Mouse (Mus musculus): ENCODE data around the gene Cth. TPM values are rescaled to one million over a fixed set of nuclear protein-coding genes. Genes with fewer than 3 reads are reported as not detected.
A peak's percentile ranks its signal among the peaks of the same experiment; 100 is the strongest.

The Cth gene
- polyA plus RNA-seq (2015; fragmentation: Nextera tagmentation; extraction: Ambion mirVana) = 15.1 and 18.4 TPM in 2 replicates

- 1% methylated on average over 30 of the region's 30 CpGs for WGBS
- Histone ChIP-seq H3K9ac (peak within 1 kb of the TSS; percentile 72), H3K27ac (no peak within 1 kb of the TSS), H3K9me3 (no peaks in the 10 kb centered on the region), H3K4me3 (peak within 1 kb of the TSS; percentile 62), H3K27me3 (no peaks in the 10 kb centered on the region), H3K4me1 (peaks cover 4% of the 10 kb centered on the region), H3K4me2 (peak within 1 kb of the TSS; percentile 95), H3K36me3 (no peaks in the 10 kb centered on the region)
- ATAC-seq (ENCODE audit: insufficient number of reproducible peaks, insufficient read depth, low FRiP score, low TSS enrichment, low read depth) = peak; percentile 99
Measured at GRCm38 (mm10) chr3:157924692-157925328, at the start of gene Cth. Gene Cth, minus strand, starts transcription at chr3:157925077.

- no peaks in the 10 kb centered on the region for H3K4me1 ChIP-seq
- H3K27me3 ChIP-seq = no peaks in the 10 kb centered on the region
- no peak overlapping the region for H3K9ac ChIP-seq
- no peak overlapping the region for H3K27ac ChIP-seq
- ATAC-seq (ENCODE audit: insufficient number of reproducible peaks, insufficient read depth, low FRiP score, low TSS enrichment, low read depth) = no peak
- peaks cover 14% of the 10 kb centered on the region; the same call in 1 of the 2 replicates for H3K36me3 ChIP-seq
- 98% methylated on average over 2 of the region's 2 CpGs for WGBS
- H3K4me2 ChIP-seq = no peak overlapping the region
- H3K9me3 ChIP-seq = no peaks in the 10 kb centered on the region
- H3K4me3 ChIP-seq = no peak overlapping the region
Measured at GRCm38 (mm10) chr3:157973236-157973635, 48.4 kb upstream of the Cth start.

- no peak overlapping the region for H3K27ac ChIP-seq
- no peaks in the 10 kb centered on the region for H3K9me3 ChIP-seq
- H3K36me3 ChIP-seq = peaks cover 11% of the 10 kb centered on the region; the same call in 1 of the 2 replicates
- no peaks in the 10 kb centered on the region for H3K4me1 ChIP-seq
- no peak for ATAC-seq (ENCODE audit: insufficient number of reproducible peaks, insufficient read depth, low FRiP score, low TSS enrichment, low read depth)
- no peak overlapping the region for H3K4me2 ChIP-seq
- H3K9ac ChIP-seq = no peak overlapping the region
- 94% methylated on average over 2 of the region's 2 CpGs for WGBS
- no peak overlapping the region for H3K4me3 ChIP-seq
- H3K27me3 ChIP-seq = no peaks in the 10 kb centered on the region
Measured at GRCm38 (mm10) chr3:157971151-157971550, 46.3 kb upstream of the Cth start.

- ATAC-seq (ENCODE audit: insufficient number of reproducible peaks, insufficient read depth, low FRiP score, low TSS enrichment, low read depth) = no peak
- no peaks in the 10 kb centered on the region for H3K9me3 ChIP-seq
- no peak overlapping the region for H3K4me2 ChIP-seq
- H3K9ac ChIP-seq = no peak overlapping the region
- H3K27me3 ChIP-seq = no peaks in the 10 kb centered on the region
- no peak overlapping the region for H3K27ac ChIP-seq
- peaks cover 2% of the 10 kb centered on the region for H3K36me3 ChIP-seq
- H3K4me3 ChIP-seq = no peak overlapping the region
- H3K4me1 ChIP-seq = peaks cover 6% of the 10 kb centered on the region
Measured at GRCm38 (mm10) chr3:157957320-157957719, 32.4 kb upstream of the Cth start.

GRCm38 (mm10) chr3:157956201-157956600, 31.3 kb upstream of the Cth start:
- Histone ChIP-seq H3K36me3 (0 out of 2 replicates have a peak, but pooled peaks cover 6% of the 10 kb centered on the region), H3K4me3 (no peak overlapping the region), H3K9ac (no peak overlapping the region), H3K27ac (no peak overlapping the region), H3K4me1 (peaks cover 6% of the 10 kb centered on the region), H3K9me3 (no peaks in the 10 kb centered on the region), H3K27me3 (no peaks in the 10 kb centered on the region), H3K4me2 (no peak overlapping the region)
- WGBS = 89% methylated on average over 3 of the region's 3 CpGs
- ATAC-seq (ENCODE audit: insufficient number of reproducible peaks, insufficient read depth, low FRiP score, low TSS enrichment, low read depth) = no peak

- Histone ChIP-seq H3K27ac (no peak overlapping the region), H3K9me3 (no peaks in the 10 kb centered on the region), H3K9ac (no peak overlapping the region), H3K4me1 (peaks cover 6% of the 10 kb centered on the region), H3K36me3 (0 out of 2 replicates have a peak, but pooled peaks cover 6% of the 10 kb centered on the region), H3K27me3 (no peaks in the 10 kb centered on the region), H3K4me3 (no peak overlapping the region), H3K4me2 (no peak overlapping the region)
- 59% methylated on average over 2 of the region's 2 CpGs for WGBS
- no peak for ATAC-seq (ENCODE audit: insufficient number of reproducible peaks, insufficient read depth, low FRiP score, low TSS enrichment, low read depth)
Measured at GRCm38 (mm10) chr3:157955466-157955865, 30.6 kb upstream of the Cth start.

GRCm38 (mm10) chr3:157952716-157953115, 27.8 kb upstream of the Cth start:
- Histone ChIP-seq H3K9me3 (no peaks in the 10 kb centered on the region), H3K36me3 (0 out of 2 replicates have a peak, but pooled peaks cover 6% of the 10 kb centered on the region), H3K4me2 (no peak overlapping the region), H3K27ac (no peak overlapping the region), H3K4me1 (peaks cover 16% of the 10 kb centered on the region), H3K9ac (no peak overlapping the region), H3K4me3 (no peak overlapping the region), H3K27me3 (no peaks in the 10 kb centered on the region)
- ATAC-seq (ENCODE audit: insufficient number of reproducible peaks, insufficient read depth, low FRiP score, low TSS enrichment, low read depth) = no peak
- WGBS = 95% methylated on average over 2 of the region's 2 CpGs

GRCm38 (mm10) chr3:157947383-157948280, 22.8 kb upstream of the Cth start:
- Histone ChIP-seq H3K27ac (peak overlapping the region; percentile 99), H3K4me3 (peak overlapping the region; percentile 98), H3K9me3 (no peaks in the 10 kb centered on the region), H3K4me1 (peaks cover 13% of the 10 kb centered on the region), H3K27me3 (no peaks in the 10 kb centered on the region), H3K36me3 (0 out of 2 replicates have a peak, but pooled peaks cover 6% of the 10 kb centered on the region), H3K4me2 (peak overlapping the region; percentile 91), H3K9ac (peak overlapping the region; percentile 96)
- WGBS = under 1% methylated on average over 93 of the region's 93 CpGs
- peak; percentile 46; the same call in 1 of the 2 replicates for ATAC-seq (ENCODE audit: insufficient number of reproducible peaks, insufficient read depth, low FRiP score, low TSS enrichment, low read depth)

- Histone ChIP-seq H3K9ac (peak within 1 kb of the TSS; percentile 96), H3K27ac (peak within 1 kb of the TSS; percentile 99), H3K4me3 (peak within 1 kb of the TSS; percentile 98), H3K27me3 (no peaks in the 10 kb centered on the region), H3K36me3 (0 out of 2 replicates have a peak, but pooled peaks cover 4% of the 10 kb centered on the region), H3K4me1 (peaks cover 13% of the 10 kb centered on the region), H3K4me2 (peak within 1 kb of the TSS; percentile 91), H3K9me3 (no peaks in the 10 kb centered on the region)
- peak; percentile 97 for ATAC-seq (ENCODE audit: insufficient number of reproducible peaks, insufficient read depth, low FRiP score, low TSS enrichment, low read depth)
- WGBS = under 1% methylated on average over 45 of the region's 45 CpGs
Measured at GRCm38 (mm10) chr3:157946843-157947358, 22.0 kb upstream of the Cth start, which contains the start of gene Ankrd13c. Gene Ankrd13c, plus strand, starts transcription at chr3:157947239.

GRCm38 (mm10) chr3:157938585-157938984, 13.7 kb upstream of the Cth start:
- no peak for ATAC-seq (ENCODE audit: insufficient number of reproducible peaks, insufficient read depth, low FRiP score, low TSS enrichment, low read depth)
- Histone ChIP-seq H3K36me3 (no peaks in the 10 kb centered on the region), H3K9me3 (no peaks in the 10 kb centered on the region), H3K27me3 (no peaks in the 10 kb centered on the region), H3K4me1 (no peaks in the 10 kb centered on the region), H3K4me3 (no peak overlapping the region), H3K27ac (no peak overlapping the region), H3K4me2 (no peak overlapping the region), H3K9ac (no peak overlapping the region)
- WGBS = 65% methylated on average over 2 of the region's 2 CpGs

- Histone ChIP-seq H3K4me1 (no peaks in the 10 kb centered on the region), H3K4me3 (no peak overlapping the region), H3K27ac (no peak overlapping the region), H3K36me3 (no peaks in the 10 kb centered on the region), H3K27me3 (no peaks in the 10 kb centered on the region), H3K9me3 (no peaks in the 10 kb centered on the region), H3K9ac (no peak overlapping the region), H3K4me2 (no peak overlapping the region)
- ATAC-seq (ENCODE audit: insufficient number of reproducible peaks, insufficient read depth, low FRiP score, low TSS enrichment, low read depth) = no peak
- 77% methylated on average over 3 of the region's 3 CpGs for WGBS
Measured at GRCm38 (mm10) chr3:157934301-157934823, 9.5 kb upstream of the Cth start.

Measured in embryonic facial prominence, embryonic 13.5 days (tissue).